Mouse (Mus musculus) megakaryocyte, embryonic 14.5 days (primary cell): ENCODE measurements around the gene Slc15a1.

ENCODE experiments used
- FLI1 ChIP-seq: IDR thresholded peaks from 2 replicates; pipeline ENCODE4 v1.6.1; 2012; ENCODE audit warnings: low read length, inconsistent platforms, mixed read lengths
- GATA1 ChIP-seq: IDR thresholded peaks from 3 replicates; pipeline ENCODE4 v1.6.1; 2012; ENCODE audit warnings: mixed read lengths, low read length, inconsistent platforms, borderline replicate concordance

GRCm38 (mm10) chr14:121453130-121453529 is 51.9 kb downstream of the Slc15a1 start:
- no peak for TF ChIP-seq GATA1
- no peak for TF ChIP-seq FLI1
